Mouse (Mus musculus) layer of hippocampus, adult 9-11 months (tissue): ENCODE measurements at regions not wholly inside any gene's neighbourhood (a gene's known extent, or its start where the extent isn't known, plus 50 kb on each side); places are given as distances from the start of the nearest gene placed in this dataset.

ENCODE experiments used
- DNase-seq: peaks from one replicate; pipeline ENCODE4 v3.0.0; 2022

DNA sequence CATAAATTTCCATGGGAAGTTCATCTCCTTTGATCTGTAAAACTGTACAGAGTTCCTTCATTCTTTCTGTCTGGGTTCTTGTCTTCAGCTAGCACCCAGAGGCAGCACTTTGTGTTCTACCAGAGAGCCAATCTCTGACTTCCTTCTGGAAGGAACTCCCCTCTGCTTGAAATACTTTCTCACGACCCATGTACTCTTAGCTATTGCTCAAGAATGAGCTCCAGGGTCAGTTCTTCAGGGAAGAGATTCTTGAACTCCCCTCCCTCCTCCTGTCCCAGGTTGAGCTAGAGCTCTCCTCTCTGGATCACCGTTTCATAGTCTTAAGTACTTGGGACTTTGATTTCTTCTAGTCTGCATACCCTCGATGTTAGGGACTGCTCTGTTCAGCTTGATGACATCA lies 311.8 kb downstream of the Foxo1 start:
- no peak for DNase-seq

DNA sequence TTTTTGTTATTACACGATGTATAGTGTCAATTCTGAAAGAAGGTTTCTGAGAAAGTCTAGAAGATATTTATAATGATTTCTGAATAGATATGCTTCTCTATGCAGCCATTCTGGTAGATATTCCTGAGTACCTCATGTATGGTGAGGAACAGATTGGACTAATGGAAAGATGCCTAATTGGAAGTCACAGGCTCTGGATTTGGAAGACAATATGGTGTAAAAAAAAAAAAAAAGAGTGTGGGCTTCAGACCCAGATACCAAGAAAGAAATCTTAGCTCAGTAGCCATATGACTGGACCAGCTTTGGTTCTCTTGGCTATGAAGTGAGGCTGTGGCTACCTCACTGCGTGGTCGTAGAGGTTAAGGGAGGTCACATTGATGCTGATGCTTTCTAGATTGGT lies 311.0 kb downstream of the Foxo1 start:
- peak; percentile 32 for DNase-seq

DNA sequence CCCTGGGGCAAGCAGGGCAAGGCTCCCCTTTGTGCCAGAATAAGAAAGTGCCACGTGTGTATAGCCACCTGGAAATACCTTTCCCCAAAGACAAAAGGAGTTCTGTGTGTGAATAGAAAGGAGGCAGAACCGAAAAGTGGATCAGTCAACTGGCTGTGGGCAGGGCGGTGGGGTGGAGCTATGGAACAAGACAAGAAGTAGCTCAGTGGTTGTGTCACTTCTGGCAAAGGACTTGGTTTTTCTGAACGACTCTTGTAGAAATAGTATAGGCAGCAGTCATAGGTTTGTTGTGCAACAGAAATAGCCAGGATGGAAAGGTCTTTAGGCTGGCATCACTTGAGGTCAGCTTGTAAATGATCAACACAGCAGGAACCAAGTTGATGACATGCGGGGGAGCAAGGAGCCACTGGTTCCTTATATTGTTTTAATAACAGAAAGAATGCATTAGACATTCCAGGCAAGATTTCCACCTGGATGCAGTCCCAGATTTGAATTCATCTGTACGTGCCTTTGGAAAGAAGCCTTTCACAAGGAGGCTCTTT lies 308.6 kb downstream of the Foxo1 start:
- no peak for DNase-seq

DNA sequence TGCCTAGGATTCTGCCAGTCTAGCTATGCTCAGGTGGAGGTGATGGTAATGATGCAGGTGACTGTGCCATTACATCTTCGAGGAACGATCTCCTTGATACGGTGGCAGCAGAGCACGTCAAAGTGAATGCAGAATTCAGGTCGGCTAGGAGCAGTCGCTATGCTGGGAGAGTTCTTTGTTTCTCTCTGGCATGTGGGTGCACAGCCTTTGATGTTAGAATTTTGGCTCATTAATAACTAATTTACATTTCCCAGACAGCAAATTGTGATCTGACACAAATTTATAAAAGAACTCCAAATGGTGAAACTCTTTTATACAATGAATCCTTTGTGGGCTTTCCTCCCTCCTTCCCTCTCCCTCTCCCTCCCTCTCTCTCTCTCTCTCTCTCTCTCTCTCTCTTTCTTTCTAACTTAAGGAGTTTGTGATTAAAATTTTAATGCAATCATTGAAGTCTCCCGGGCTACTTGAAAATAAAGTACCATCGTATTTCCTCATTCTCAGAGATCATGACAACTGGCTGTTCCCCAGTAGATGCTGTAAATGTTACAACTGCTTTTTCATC lies 307.2 kb downstream of the Foxo1 start:
- DNase-seq, result peak; percentile 17

GRCm38 (mm10) chr3:52574341-52574740 lies 306.2 kb downstream of the Foxo1 start:
- no peak for DNase-seq

GRCm38 (mm10) chr3:52573806-52574205 lies 305.7 kb downstream of the Foxo1 start:
- peak; percentile 67 for DNase-seq

DNA sequence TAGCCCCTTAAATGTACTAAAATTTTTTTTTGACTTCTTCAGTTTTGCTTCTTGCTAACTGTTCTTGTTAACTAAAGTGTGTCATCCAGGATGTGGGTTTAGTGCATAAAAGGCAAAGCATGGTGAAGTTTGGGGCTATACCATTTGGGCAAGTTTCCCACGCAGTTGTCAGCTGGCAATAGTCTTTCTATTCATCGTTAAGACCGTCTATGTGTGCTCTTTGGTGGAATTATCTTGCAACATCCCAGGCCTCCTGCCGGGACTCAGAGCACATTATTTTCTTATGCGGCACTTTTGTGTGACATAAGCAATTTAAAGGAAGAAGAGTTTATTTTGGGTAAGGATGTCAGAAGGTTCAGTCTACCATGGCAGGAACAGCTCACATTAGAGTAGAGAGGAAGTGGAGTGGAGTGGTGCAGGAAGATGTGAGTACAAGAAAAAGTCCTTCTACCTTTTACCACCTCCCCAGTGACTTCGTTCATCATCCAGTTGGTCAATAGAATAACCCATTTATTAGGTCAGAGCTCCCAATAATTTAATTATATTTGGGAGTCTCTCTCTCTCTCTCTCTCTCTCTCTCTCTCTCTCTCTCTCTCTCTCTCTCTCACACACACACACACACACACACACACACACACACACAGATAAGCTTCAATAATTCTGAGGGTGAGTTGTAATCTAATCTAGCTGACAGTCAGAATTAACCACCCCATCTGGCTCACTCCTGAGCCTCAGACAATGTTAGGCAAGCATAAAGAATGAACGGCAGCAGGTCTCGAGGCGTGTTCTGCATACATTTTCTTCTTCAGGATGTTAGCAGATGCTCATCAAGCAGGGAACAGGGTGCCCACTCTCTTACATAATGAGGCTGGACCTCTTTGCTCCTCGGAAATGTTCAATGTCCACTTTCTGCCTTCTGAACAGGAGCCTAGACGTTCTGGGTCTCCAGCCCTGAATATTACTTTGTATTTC lies 304.7 kb downstream of the Foxo1 start:
- no peak for DNase-seq

DNA sequence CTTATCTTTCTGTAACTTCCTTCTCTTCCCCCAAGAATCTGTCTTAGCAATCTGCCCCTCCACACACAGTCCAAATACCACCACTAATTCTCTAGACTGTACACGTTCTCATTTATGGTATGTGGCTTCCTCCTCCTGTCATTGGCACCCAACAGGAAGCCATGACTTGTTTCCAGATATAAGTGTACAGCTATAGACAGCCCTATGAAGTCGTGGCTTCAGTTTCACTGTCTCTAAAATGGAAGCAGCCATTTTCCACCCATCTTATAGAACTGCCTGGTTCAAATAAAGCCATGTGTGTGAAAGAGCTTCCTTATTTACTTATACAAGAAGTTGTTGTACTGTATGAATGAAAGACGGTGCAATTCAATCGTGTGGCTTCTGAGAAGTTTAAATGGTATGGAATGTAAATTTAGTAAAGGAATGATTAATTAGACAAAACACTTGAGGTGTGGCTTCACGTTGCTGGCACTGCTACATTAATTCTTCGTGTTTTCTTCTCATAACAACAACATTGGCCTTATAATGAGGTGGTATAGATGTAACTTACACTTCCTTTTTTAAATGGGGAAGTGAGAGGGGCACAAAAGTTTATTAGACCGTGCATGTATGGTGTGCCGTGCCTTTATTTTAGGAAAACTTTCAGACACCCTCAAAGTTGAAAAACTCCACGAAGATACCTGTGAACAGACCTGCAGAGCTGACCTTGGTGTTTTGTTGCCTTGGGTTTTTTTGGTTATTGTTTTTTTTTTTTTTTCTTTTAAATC lies 299.7 kb downstream of the Foxo1 start:
- no peak for DNase-seq

- DNase-seq, result no peak
Observed at GRCm38 (mm10) chr3:52563595-52563994, 295.5 kb downstream of the Foxo1 start.

DNA sequence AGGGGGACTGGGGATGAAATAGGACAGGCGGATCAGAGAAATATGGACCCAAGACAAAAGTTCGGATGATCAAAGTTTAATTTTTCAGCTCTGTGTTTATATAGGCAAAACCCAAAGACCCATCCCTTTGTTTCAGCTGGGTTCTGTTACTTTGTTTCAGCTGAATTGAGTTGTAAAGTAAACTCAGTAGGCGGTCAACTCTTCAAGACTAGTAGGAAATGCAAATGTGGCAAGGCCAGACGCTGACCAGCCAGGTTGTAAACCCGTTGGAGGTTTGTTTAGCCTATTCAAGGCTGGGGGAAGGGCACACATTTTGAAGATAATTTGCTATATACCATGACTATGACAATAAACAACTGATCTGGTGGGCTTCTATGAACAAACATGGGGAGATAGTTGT lies 294.7 kb downstream of the Foxo1 start:
- DNase-seq, result no peak

- no peak for DNase-seq
Observed at GRCm38 (mm10) chr3:52559481-52559880, 291.3 kb downstream of the Foxo1 start.

DNA sequence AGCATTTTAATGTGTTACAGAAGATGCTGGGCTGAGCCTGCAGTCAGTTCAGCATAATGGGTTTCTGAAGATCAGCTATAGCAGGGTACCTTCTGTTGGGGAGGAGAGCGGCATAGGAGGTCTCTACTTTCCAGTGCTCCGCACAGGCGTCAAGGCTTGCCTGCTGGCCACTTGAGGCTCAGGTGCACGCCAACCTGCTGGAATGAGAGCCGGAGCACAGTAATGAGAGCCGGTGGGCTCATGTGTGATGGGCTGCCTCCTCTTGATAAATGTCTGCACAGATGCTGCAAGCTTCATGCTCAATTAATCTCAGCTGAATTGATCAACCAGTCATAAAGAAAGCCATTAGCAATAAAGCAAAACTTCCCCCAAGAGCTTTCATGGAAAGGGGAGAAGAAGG lies 290.6 kb downstream of the Foxo1 start:
- no peak for DNase-seq

- DNase-seq, result no peak
Observed at GRCm38 (mm10) chr3:52557296-52557695, 289.2 kb downstream of the Foxo1 start.

DNA sequence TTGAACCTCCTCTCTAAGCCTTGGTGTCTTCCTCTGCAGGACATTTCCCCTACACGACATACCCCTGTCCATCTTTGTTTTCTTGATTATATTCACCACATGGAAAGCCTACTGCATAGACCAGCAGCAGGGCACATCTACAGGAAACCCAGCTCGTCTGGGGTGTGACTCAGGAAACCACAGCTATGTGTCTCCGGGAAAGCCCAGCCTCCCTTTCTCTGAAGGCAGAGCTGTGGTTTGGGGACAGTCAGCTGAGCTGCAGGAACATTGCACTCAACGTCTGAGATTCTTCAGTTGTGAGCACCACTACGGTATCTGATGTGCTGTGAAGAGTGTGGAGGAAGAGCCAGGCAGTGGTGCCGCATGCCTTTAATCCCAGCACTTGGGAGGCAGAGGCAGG lies 286.9 kb downstream of the Foxo1 start:
- DNase-seq, result no peak

DNA sequence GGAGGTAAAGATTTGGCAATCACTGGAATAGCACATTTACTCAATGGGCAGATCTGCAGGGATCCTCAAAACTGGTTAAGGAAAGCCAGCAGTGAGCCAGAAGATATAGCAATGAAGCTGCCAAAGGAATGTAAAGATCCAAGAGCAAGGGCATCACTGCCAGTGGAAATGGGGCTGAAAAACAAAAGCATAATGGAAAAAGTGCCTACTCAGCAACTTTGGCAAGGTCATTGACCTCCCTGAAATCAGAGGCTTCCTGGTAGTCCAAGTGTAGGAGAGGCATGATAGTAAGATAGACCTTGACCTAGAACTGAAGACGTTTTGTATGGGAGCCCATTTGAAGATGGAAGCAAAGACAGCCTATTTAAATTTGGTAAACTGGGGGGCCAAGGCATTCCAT lies 286.4 kb downstream of the Foxo1 start:
- no peak for DNase-seq

DNA sequence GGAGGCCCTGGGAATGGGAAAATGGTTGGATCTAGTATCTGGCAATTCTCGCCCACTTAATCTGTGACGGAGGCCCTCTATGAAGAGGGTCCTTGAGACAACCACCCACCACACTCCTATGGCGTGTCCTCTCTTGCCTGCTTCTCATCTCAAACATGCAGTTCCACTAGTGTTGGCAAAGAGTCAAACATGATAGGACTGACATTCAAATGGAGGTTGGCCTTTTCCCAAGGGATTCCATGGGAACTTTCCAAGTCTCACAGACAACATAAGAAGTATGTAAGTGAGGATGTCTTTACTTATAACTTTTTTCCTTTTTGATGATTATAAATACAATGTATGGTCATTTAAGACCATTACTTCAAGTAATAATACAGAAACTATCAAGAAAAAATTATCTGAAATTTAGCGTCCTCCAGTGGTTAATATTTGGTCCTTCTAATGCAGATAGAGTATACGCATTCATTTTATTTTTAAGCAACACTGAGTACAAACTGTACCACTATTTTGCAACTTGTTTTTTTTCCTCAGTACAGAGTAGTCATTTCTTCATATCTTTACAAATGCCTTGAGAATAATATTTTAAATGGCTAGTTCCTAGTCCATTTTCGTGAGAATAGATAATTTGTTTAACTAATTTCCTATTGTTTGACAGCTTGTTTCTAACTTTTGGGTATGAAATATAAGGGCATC lies 280.2 kb downstream of the Foxo1 start:
- DNase-seq, result no peak

- DNase-seq, result no peak
Observed at GRCm38 (mm10) chr3:52546035-52546434, 277.9 kb downstream of the Foxo1 start.

DNA sequence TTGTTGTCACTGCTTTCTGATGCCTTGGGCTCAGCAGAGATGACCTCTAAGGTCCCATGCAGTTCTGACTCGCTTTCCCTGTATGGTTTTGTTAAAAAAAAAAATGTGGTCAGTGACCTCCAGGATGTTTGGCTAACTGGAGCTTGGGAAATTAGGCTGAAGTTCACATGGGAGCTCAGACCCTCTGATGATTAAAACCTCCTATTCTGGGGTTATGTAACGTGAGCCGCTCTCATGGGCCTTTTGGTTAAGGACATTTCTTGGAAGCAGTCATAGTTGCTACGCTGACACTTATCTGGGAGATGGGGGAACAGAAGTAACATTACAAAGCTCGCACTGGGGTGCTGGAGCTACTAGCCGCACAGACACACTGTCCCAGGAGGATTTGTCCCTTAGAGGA lies 274.9 kb downstream of the Foxo1 start:
- DNase-seq, result no peak

- DNase-seq, result no peak
Observed at GRCm38 (mm10) chr3:52540862-52541380, 272.8 kb downstream of the Foxo1 start.

DNA sequence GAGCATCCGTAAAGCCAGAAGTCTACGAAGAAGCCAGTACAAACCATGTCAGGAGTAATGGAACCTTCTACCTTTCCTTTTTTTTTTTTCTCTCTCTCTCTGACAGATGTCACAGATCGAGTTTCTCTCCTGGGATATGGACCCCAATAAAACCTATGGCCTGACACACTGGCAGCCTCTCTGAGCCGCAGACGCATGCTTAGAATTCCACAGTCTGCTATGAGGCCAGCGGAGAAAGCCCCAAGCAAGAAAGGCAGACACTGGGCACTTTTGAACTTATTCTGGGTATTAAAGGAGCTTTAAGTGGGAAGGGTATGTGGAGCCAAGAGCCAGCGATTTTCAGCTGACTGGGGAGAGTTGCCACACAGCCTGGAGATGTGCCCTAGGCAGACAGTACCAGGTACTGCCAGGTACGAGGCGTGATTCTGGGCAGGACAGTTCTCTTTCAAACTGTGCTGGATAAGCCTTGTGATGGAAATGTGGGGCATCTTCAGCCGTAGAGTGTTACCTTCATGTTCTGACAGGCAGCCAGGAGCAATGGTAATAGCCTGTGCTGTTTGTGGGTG lies 271.8 kb downstream of the Foxo1 start:
- no peak for DNase-seq

DNA sequence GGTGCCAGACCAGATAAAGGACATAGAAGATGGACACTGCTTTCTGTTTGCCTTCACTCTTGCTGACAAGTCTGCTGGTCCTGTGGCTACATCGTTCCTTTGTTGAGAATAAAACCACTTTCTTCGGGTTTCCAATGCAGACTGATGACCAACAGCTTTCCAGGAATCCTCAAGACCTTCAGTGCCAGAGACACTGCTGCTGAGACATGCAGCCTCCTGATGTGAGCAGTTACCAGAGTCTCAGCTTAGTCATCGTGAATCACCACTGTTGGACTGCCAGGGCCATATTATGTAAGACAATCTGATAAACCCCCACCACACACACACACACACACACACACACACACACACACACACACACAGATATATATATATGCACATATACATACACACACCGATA lies 270.2 kb downstream of the Foxo1 start:
- DNase-seq, result no peak

DNA sequence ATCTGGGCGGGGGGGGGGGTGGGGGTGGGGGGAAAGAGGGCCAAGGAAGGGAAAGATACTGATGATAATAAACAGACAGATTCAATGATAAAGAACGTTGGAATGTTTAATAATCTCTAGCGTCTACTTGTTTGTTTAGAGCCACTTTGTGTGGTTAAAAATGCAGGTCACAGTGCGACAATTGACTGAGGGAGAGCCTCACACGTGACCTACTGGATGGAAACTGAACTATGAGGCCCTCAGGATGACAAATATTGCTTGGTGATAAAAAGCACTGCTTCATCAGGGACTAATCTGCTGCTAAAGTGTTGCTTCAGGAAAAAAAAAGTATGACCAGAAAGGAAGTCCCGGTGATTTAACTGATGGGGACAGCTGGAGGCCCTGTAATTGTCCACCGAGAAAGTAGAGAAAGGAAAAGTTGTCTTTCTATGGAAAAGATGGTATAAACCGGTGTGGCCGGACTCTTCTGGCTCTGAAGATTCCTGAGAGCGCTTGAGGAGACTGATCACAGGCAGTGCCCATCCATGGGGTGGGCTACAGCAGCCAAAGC lies 269.3 kb downstream of the Foxo1 start:
- DNase-seq, result no peak
